Mouse (Mus musculus) spleen, postnatal 0 days (tissue): Measurements from ENCODE around the gene Eif5b. TPM values are rescaled to one million over a fixed set of nuclear protein-coding genes. Genes with fewer than 3 reads are reported as not detected.

ENCODE experiments used
- polyA plus RNA-seq: library from polyadenylated mRNA; unstranded; fragments of >200 nt; fragmentation: Nextera tagmentation; extraction: Ambion mirVana; gene quantifications from 2 replicates; pipeline ENCODE4 v1.2.1, GENCODE M21; 2015

Eif5b gene
- 25.9 and 26.9 TPM in 2 replicates for polyA plus RNA-seq

DNA sequence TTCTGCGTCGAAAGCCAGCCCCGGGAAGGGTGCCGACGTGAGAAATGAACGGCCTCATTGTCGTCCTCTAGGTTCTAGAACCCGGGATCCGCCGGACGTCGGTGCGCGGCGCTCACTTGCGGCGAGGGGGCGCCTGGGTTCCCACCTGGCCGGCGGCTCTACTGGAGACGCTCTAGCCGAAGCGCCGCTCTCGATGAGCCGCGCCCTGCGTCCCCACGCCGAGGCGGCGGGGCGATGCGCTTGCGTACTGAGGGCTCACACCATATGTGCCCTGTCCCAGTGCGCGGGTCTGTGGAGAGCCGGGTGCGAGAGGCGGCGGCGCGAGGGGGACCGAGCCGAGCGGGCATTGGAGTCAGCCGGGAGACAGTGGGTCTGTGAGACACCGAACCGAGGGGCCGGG is at the start of gene Eif5b, which contains the start of gene Txndc9:
Gene Eif5b (plus strand): TSS at position 144 of the 400 bp plus-strand sequence.
Gene Txndc9 (minus strand): TSS at position 27 of the 400 bp plus-strand sequence.

GRCm38 (mm10) chr1:37957659-37958058 is 40.2 kb upstream of the Eif5b start, which contains the start of gene Lyg1:
Gene Lyg1, minus strand, starts transcription at chr1:37957759.

Other genes starting within 250 kb of the Eif5b start
- gene Tsga10, start 131.6 kb upstream of the Eif5b start, polyA plus RNA-seq, result 3.2 and 3.5 TPM in 2 replicates
- gene Lipt1, start 126.3 kb upstream of the Eif5b start, polyA plus RNA-seq, result 3.6 and 4.4 TPM in 2 replicates
- gene Mitd1, start 107.6 kb upstream of the Eif5b start, polyA plus RNA-seq, result 27.4 and 28.6 TPM in 2 replicates
- gene Mrpl30, start 107.5 kb upstream of the Eif5b start, polyA plus RNA-seq, result 208 and 214 TPM in 2 replicates
- not detected in 2 replicates for gene Lyg2, start 81.5 kb upstream of the Eif5b start, polyA plus RNA-seq
- not detected in 2 replicates for gene Lyg1, start 40.3 kb upstream of the Eif5b start, polyA plus RNA-seq
- 78.2 and 82.0 TPM in 2 replicates for gene Txndc9, start 117 bp upstream of the Eif5b start, polyA plus RNA-seq
- 17.6 and 19.9 TPM in 2 replicates for gene Rev1, start 131.8 kb downstream of the Eif5b start, polyA plus RNA-seq